Mouse (Mus musculus): Measurements from ENCODE around the gene Car3. TPM values are rescaled to one million over a fixed set of nuclear protein-coding genes. Genes with fewer than 3 reads are reported as not detected.

Gene Car3
- total RNA-seq, 2 experiments from 2014 or later: 650 to 1,312 TPM

- no peak for DNase-seq
These were observed 11.2 kb downstream of the Car3 start for GRCm38 (mm10) chr3:14874402-14875040.

- no peak for DNase-seq
These were observed 13.1 kb downstream of the Car3 start for GRCm38 (mm10) chr3:14876325-14876918.

GRCm38 (mm10) chr3:14877251-14877909, 14.1 kb downstream of the Car3 start:
- DNase-seq: no peak

- no peak for DNase-seq
These were observed 15.5 kb downstream of the Car3 start for GRCm38 (mm10) chr3:14878749-14879223.

GRCm38 (mm10) chr3:14879293-14879692, 16.0 kb downstream of the Car3 start:
- no peak for DNase-seq

GRCm38 (mm10) chr3:14880277-14880676, 17.0 kb downstream of the Car3 start:
- DNase-seq: no peak

GRCm38 (mm10) chr3:14882005-14882404, 18.7 kb downstream of the Car3 start:
- DNase-seq: no peak

GRCm38 (mm10) chr3:14882756-14883155, 19.4 kb downstream of the Car3 start:
- no peak for DNase-seq

- DNase-seq: no peak
These were observed 21.5 kb downstream of the Car3 start for GRCm38 (mm10) chr3:14884826-14885225.

- DNase-seq: peak; percentile 41
These were observed 23.1 kb downstream of the Car3 start, which contains the start of gene Car2 for GRCm38 (mm10) chr3:14886102-14887098. TSS of gene Car2 (plus strand) at chr3:14886273.

- DNase-seq: no peak
These were observed 23.9 kb downstream of the Car3 start for GRCm38 (mm10) chr3:14887134-14887666.

- no peak for DNase-seq
These were observed 24.5 kb downstream of the Car3 start for GRCm38 (mm10) chr3:14887686-14888295.

- no peak for DNase-seq
These were observed 25.2 kb downstream of the Car3 start for GRCm38 (mm10) chr3:14888549-14888948.

GRCm38 (mm10) chr3:14889085-14889484, 25.8 kb downstream of the Car3 start:
- DNase-seq: no peak

GRCm38 (mm10) chr3:14889716-14890409, 26.6 kb downstream of the Car3 start:
- DNase-seq: no peak

- DNase-seq: no peak
These were observed 29.7 kb downstream of the Car3 start for GRCm38 (mm10) chr3:14892991-14893390.

GRCm38 (mm10) chr3:14893700-14894099, 30.4 kb downstream of the Car3 start:
- DNase-seq: no peak

- no peak for DNase-seq
These were observed 32.0 kb downstream of the Car3 start for GRCm38 (mm10) chr3:14895333-14895732.

GRCm38 (mm10) chr3:14897770-14898169, 34.5 kb downstream of the Car3 start:
- no peak for DNase-seq

GRCm38 (mm10) chr3:14903380-14903779, 40.1 kb downstream of the Car3 start:
- no peak for DNase-seq

- DNase-seq: no peak
These were observed 40.9 kb downstream of the Car3 start for GRCm38 (mm10) chr3:14904165-14904564.
